Mouse (Mus musculus) midbrain, embryonic 10.5 days (tissue): ENCODE results near the gene Gtpbp10. TPM values are rescaled to one million over a fixed set of nuclear protein-coding genes. Genes with fewer than 3 reads are reported as not detected.

Experiments used
- DNase-seq: peaks from one replicate; pipeline ENCODE4 v3.0.0-alpha.2; 2017; ENCODE audit warnings: low spot score
- H3K27ac ChIP-seq: fragments of 300-500 bp; sonication (generic); replicated peaks from 2 replicates; pipeline ENCODE4 v1.5.1; 2016; ENCODE audit warnings: mild to moderate bottlenecking
- H3K27me3 ChIP-seq: fragments of 300-500 bp; sonication (generic); 2 replicates; pipeline ENCODE4 v1.6.1; 2016; ENCODE audit warnings: low read depth, mild to moderate bottlenecking; ENCODE audit not compliant: poor library complexity, severe bottlenecking
- H3K36me3 ChIP-seq: fragments of 300-500 bp; sonication (generic); 2 replicates; pipeline ENCODE4 v1.6.1; 2016; ENCODE audit warnings: mild to moderate bottlenecking, moderate library complexity
- H3K4me1 ChIP-seq: fragments of 300-500 bp; sonication (generic); 2 replicates; pipeline ENCODE4 v1.6.1; 2016
- H3K4me3 ChIP-seq: fragments of 300-500 bp; sonication (generic); 2 replicates; pipeline ENCODE4 v1.5.1; 2016; ENCODE audit warnings: mild to moderate bottlenecking, moderate library complexity
- H3K9me3 ChIP-seq: fragments of 300-500 bp; sonication (generic); replicated peaks from 2 replicates; pipeline ENCODE4 v1.6.1; 2016; ENCODE audit warnings: mild to moderate bottlenecking
- WGBS: fragments of 180-500 bp; shearing (Covaris S2); methylation state at CpG from one replicate; pipeline ENCODE4 v1.1.7; 2016; 5-methylcytosine and 5-hydroxymethylcytosine counted together
- polyA plus RNA-seq: library from polyadenylated mRNA; unstranded; fragments of >200 nt; fragmentation: Nextera tagmentation; extraction: Ambion mirVana; gene quantifications from 2 replicates; pipeline ENCODE4 v1.2.1, GENCODE M21; 2016

Gene Gtpbp10
- polyA plus RNA-seq, 1 experiment from 2014 or later: 34.7 TPM

DNA sequence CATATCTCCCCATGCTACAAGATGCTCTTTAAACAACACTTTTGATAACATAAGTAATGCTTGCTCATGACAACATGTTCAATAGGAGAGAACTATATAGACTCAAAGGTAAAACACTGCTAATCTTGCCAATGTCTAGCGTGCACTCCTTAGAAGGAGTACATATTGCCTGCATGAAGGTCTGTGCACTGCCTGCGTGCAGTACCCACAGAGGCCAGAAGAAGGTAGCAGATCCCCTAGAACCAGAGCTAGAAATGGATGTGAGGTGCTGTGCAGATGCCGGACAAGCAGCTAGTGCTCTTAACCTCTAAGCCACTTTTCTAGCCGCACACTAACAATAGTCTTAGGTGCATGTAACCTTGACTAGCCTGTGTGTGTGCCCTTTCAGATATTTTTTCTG lies 67.2 kb downstream of the Gtpbp10 start:
- no peak for DNase-seq
- Histone ChIP-seq H3K27ac (no peak overlapping the region), H3K4me3 (no peak overlapping the region), H3K36me3 (no peaks in the 10 kb centered on the region), H3K4me1 (no peaks in the 10 kb centered on the region), H3K27me3 (no peaks in the 10 kb centered on the region), H3K9me3 (no peaks in the 10 kb centered on the region)
- WGBS: 94% methylated on average over 4 of the region's 4 CpGs

Other genes starting within 250 kb of the Gtpbp10 start
- 10.3 and 15.8 TPM in 2 replicates for gene Cdk14, start 139.2 kb downstream of the Gtpbp10 start, polyA plus RNA-seq
- not detected in 2 replicates for gene 1700015F17Rik, start 80.4 kb downstream of the Gtpbp10 start, polyA plus RNA-seq
- gene Cldn12, start 44.6 kb downstream of the Gtpbp10 start, polyA plus RNA-seq: 34.7 and 35.4 TPM in 2 replicates
- gene Gm8773, start 14.3 kb upstream of the Gtpbp10 start, polyA plus RNA-seq: 2.9 and 3.8 TPM in 2 replicates
- gene Cfap69, start 104.7 kb upstream of the Gtpbp10 start, polyA plus RNA-seq: 4.1 and 5.5 TPM in 2 replicates
- gene Steap2, start 135.0 kb upstream of the Gtpbp10 start, polyA plus RNA-seq: 6.9 and 8.3 TPM in 2 replicates
- 5.0 and 7.8 TPM in 2 replicates for gene Steap1, start 189.8 kb upstream of the Gtpbp10 start, polyA plus RNA-seq